Mouse (Mus musculus) midbrain, embryonic 13.5 days (tissue): Measurements from ENCODE around the gene Olfr376. TPM values are rescaled to one million over a fixed set of nuclear protein-coding genes. Genes with fewer than 3 reads are reported as not detected.

Experiments used
- ATAC-seq: fragments of 200-750 bp; cut with Nextera tagmentation; 2 replicates; pipeline ENCODE4 v1.8.0; 2017; ENCODE audit warnings: mild to moderate bottlenecking, moderate TSS enrichment, moderate library complexity
- H3K27ac ChIP-seq: fragments of 300-500 bp; sonication (generic); 2 replicates; pipeline ENCODE4 v1.5.1; 2015; ENCODE audit warnings: inconsistent platforms, mild to moderate bottlenecking, moderate library complexity
- H3K27me3 ChIP-seq: fragments of 300-500 bp; sonication (generic); 2 replicates; pipeline ENCODE4 v1.6.1; 2015; ENCODE audit warnings: mild to moderate bottlenecking, inconsistent platforms
- H3K36me3 ChIP-seq: fragments of 300-500 bp; sonication (generic); 2 replicates; pipeline ENCODE4 v1.6.1; 2015; ENCODE audit warnings: mild to moderate bottlenecking, inconsistent platforms
- H3K4me1 ChIP-seq: fragments of 300-500 bp; sonication (generic); replicated peaks from 2 replicates; pipeline ENCODE4 v1.6.1; 2015; ENCODE audit warnings: inconsistent platforms
- H3K4me2 ChIP-seq: fragments of 300-500 bp; sonication (generic); replicated peaks from 2 replicates; pipeline ENCODE4 v1.6.1; 2015; ENCODE audit warnings: moderate library complexity, mild to moderate bottlenecking, inconsistent platforms
- H3K4me3 ChIP-seq: fragments of 300-500 bp; sonication (generic); replicated peaks from 2 replicates; pipeline ENCODE4 v1.5.1; 2015; ENCODE audit warnings: mild to moderate bottlenecking, inconsistent platforms
- H3K9ac ChIP-seq: fragments of 300-500 bp; sonication (generic); replicated peaks from 2 replicates; pipeline ENCODE4 v1.6.1; 2015; ENCODE audit warnings: mild to moderate bottlenecking, inconsistent platforms
- H3K9me3 ChIP-seq: fragments of 300-500 bp; sonication (generic); 2 replicates; pipeline ENCODE4 v1.6.1; 2016; ENCODE audit warnings: mild to moderate bottlenecking, inconsistent platforms
- WGBS: fragments of 180-500 bp; shearing (Covaris S2); methylation state at CpG from one replicate; pipeline ENCODE4 v1.1.7; 2015; 5-methylcytosine and 5-hydroxymethylcytosine counted together
- polyA plus RNA-seq: library from polyadenylated mRNA; unstranded; fragments of >200 nt; fragmentation: Nextera tagmentation; extraction: Ambion mirVana; gene quantifications from 2 replicates; pipeline ENCODE4 v1.2.1, GENCODE M21; 2015

Olfr376 gene
- polyA plus RNA-seq: not detected in 2 replicates

DNA sequence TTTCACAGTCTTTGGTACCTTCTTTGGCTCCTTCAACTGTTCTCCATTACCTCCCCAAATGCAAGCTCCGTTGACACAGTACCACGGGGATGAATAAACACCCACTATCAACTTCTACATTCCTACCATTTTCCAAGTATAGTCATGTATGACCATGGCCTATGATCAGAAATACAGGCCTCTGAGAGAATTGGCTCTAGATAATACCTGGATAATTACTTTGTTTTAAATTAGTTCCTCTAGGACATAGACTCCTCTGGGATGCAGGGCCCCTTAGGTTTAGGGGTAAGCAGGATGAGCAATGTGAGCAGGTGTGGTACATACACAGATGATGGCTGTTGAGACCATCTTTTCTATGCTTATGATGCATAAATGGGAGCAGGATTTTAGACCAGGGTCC lies at the start of gene Olfr376:
Gene Olfr376, plus strand, starts transcription at position 301 of the 400 bp plus-strand sequence.
- Histone ChIP-seq H3K27ac (no peak within 1 kb of the TSS), H3K27me3 (no peaks in the 10 kb centered on the region), H3K9me3 (no peaks in the 10 kb centered on the region; the same call in 1 of the 2 replicates), H3K4me1 (no peaks in the 10 kb centered on the region), H3K4me2 (no peak within 1 kb of the TSS), H3K36me3 (no peaks in the 10 kb centered on the region), H3K4me3 (no peak within 1 kb of the TSS), H3K9ac (no peak within 1 kb of the TSS)
- 94% methylated on average over 2 of the region's 2 CpGs for WGBS
- ATAC-seq: no peak

DNA sequence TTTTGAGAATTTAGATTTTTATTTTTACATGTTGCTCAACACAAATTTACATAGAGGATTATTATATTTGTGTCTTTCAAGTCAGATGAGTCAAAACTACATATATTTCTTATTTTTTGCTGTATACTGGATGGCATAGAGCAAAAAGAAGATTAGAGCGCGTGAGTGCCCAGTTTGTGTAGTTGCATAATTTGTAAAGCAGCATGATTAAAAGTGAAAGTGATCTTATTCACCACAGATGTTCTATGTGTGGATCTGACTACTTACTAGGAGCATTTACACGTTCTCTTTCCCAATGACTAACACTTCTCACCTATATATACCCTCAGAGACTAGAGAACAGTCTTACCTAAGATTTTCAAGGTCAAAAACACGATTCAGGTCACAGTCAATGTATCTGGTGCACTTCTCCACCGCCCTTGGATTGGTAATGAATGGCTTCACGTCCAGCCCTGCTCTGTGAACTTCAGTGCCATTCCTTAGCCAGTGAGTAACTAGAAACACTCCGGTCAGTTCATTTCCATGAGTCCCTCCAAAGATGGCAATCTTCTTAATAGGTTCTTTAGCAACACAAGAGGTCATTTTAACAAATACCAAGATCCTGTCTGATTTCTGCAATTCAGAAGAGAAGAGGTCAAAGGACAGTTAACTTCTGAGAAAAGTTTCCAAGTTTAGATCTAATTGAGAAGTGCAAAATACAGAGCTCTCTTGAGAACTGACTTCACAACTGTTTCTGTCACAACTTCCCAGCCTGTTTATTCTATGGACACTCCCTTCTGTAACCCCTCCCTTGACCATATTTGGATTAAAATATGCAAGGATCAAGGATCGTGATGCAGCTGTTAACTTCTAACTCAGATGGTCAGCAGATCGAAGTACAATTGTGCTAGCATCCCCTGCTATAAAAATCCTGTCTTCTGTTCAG lies 46.9 kb upstream of the Olfr376 start:
- no peak overlapping the region for H3K4me3 ChIP-seq
- no peaks in the 10 kb centered on the region for H3K4me1 ChIP-seq
- no peaks in the 10 kb centered on the region for H3K9me3 ChIP-seq
- H3K27me3 ChIP-seq: no peaks in the 10 kb centered on the region
- H3K36me3 ChIP-seq: no peaks in the 10 kb centered on the region
- no peak overlapping the region for H3K27ac ChIP-seq
- ATAC-seq: no peak
- H3K4me2 ChIP-seq: no peak overlapping the region
- H3K9ac ChIP-seq: no peak overlapping the region
- WGBS: 76% methylated on average over 9 of the region's 9 CpGs

DNA sequence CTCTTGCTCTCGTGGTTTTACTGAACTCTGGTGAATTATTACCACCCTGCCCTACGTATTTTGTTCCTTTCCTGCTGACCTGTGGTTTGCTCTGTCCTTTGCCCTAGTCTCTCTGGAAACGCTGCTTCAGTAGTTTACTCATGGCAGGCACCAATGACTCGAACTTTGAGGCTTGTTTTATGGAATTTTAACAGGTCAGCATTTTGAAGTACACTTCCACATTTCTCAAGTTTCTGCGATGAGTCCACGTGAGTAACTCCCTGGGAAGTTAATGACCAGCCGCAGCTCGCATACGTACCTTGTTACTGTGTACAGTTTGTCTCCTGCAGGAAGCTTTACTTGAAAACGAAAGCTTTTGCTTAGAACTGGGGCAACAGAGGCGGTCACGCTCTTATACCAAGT lies 44.6 kb upstream of the Olfr376 start:
- H3K4me2 ChIP-seq: no peak overlapping the region
- no peaks in the 10 kb centered on the region for H3K27me3 ChIP-seq
- 73% methylated on average over 12 of the region's 12 CpGs for WGBS
- no peaks in the 10 kb centered on the region for H3K9me3 ChIP-seq
- no peak overlapping the region for H3K4me3 ChIP-seq
- H3K4me1 ChIP-seq: no peaks in the 10 kb centered on the region
- ATAC-seq: no peak
- H3K27ac ChIP-seq: no peak overlapping the region
- H3K36me3 ChIP-seq: no peaks in the 10 kb centered on the region
- no peak overlapping the region for H3K9ac ChIP-seq

DNA sequence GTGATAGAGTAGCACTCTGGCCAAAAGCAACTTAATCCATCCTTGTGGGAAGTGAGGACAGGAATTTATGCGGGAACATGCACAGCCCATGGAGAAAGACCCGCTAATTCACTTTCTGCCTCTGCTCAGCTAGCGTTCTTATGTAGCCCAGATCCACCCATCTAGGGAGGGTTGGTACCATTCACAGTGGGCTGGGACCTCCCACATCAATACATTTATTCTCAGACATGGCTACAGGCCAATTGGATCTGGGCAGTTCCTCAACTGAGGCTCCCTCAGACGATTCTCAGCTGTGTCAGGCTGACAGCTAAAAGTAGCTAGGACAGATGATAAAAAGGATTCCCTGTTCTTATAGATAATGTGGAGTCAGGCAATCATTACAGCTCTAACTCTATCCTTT lies 43.7 kb upstream of the Olfr376 start:
- 80% methylated on average over 4 of the region's 4 CpGs for WGBS
- Histone ChIP-seq H3K27me3 (no peaks in the 10 kb centered on the region), H3K4me2 (no peak overlapping the region), H3K27ac (no peak overlapping the region), H3K4me1 (no peaks in the 10 kb centered on the region), H3K4me3 (no peak overlapping the region), H3K9ac (no peak overlapping the region), H3K36me3 (no peaks in the 10 kb centered on the region), H3K9me3 (no peaks in the 10 kb centered on the region)
- ATAC-seq: no peak

DNA sequence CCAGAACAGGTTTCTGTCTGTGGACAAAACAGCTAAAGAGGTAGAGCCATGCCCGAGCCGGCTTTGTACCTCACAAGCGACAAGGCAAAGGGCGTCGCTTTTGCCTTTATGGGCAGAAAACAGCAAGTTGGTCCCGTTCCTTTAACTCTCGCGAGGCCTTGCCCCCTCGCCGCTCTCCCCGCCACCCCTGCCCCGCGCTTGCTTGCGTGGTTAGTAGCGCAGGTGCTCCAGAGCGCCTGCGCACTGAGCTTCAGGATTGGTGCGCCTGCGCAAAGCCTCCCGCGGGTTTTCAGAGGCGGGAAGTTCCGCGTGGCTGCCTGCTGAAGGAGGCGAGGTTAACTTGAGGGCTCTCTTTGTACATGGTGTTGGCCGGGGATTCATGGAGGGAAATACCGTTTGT lies 41.6 kb upstream of the Olfr376 start, which contains the start of the genes Aspa, Gm49340 and Spata22:
Gene Aspa, minus strand, starts transcription at position 155 of the 400 bp plus-strand sequence.
Gene Gm49340, plus strand, starts transcription at position 300 of the 400 bp plus-strand sequence.
Gene Spata22, plus strand, starts transcription at position 300 of the 400 bp plus-strand sequence.
- H3K36me3 ChIP-seq: no peaks in the 10 kb centered on the region
- no peak within 1 kb of the TSS for H3K27ac ChIP-seq
- H3K4me3 ChIP-seq: no peak within 1 kb of the TSS
- no peak within 1 kb of the TSS for H3K4me2 ChIP-seq
- H3K9ac ChIP-seq: no peak within 1 kb of the TSS
- WGBS: 81% methylated on average over 27 of the region's 27 CpGs
- no peaks in the 10 kb centered on the region for H3K4me1 ChIP-seq
- no peaks in the 10 kb centered on the region for H3K9me3 ChIP-seq
- H3K27me3 ChIP-seq: no peaks in the 10 kb centered on the region
- ATAC-seq: no peak

DNA sequence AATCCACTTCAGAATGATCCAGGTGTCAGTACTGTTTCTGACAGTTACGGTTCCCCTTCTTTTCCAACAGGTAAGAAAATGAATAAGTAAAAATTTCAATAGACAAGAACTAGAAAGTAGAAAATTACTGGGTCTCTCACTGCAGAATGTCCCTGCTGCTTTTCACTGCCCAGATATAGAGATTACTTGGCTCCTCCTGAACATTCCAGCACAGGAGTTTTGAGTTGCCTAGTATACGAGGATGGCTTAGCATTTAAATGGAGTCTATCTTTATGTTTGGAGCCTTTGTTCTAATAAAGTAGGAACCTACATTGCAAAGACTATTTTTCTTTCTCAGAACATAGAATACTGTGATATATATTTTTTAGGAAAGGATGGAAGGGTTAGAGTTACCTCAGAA lies 37.7 kb upstream of the Olfr376 start:
- no peak overlapping the region for H3K27ac ChIP-seq
- ATAC-seq: no peak
- H3K4me1 ChIP-seq: no peaks in the 10 kb centered on the region
- no peak overlapping the region for H3K9ac ChIP-seq
- no peak overlapping the region for H3K4me2 ChIP-seq
- H3K4me3 ChIP-seq: no peak overlapping the region
- H3K9me3 ChIP-seq: no peaks in the 10 kb centered on the region
- H3K36me3 ChIP-seq: no peaks in the 10 kb centered on the region
- 59% methylated on average over 2 of the region's 2 CpGs for WGBS
- no peaks in the 10 kb centered on the region for H3K27me3 ChIP-seq

DNA sequence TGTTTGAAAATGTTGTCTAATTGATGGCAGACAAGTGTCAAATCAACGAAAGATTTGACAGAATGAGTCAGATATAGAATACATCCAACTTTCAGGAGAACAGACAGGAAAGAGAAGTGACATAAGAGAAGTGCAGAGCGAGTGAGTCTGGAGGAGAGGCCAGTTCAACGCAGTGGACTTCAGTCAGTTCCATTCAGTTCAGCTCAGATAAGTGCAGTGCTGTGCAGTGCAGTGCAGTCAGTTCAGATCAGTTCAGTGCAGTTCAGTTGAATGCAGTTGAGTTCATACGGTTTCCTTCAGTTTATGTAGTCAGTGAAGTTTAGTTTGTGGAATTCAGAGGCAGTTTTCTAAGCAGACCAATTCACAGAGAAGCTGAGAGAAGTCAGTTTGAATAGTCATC lies 34.1 kb upstream of the Olfr376 start:
- Histone ChIP-seq H3K27ac (no peak overlapping the region), H3K9me3 (no peaks in the 10 kb centered on the region), H3K4me1 (no peaks in the 10 kb centered on the region), H3K27me3 (no peaks in the 10 kb centered on the region), H3K36me3 (no peaks in the 10 kb centered on the region), H3K4me2 (no peak overlapping the region), H3K9ac (no peak overlapping the region), H3K4me3 (no peak overlapping the region)
- 85% methylated on average over 4 of the region's 4 CpGs for WGBS
- ATAC-seq: no peak

DNA sequence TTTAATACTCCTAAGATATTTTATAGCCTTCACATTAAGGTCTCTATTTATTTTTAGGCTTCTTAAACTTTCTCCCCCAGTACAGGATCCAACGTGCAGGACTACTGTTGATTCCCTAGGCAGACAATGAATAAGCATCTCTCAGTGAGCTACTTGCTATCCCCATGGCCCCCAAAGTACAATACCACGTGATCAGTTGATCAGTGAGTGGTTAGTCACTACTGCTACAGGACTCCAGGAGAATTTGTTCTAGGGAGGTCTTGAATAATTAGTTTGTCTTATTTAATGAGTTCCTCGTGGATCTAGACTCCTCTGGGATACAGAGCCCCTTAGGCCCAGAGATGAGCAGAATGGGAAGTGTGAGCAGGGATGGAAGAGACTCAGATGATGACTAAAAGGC lies 20.6 kb upstream of the Olfr376 start, which contains the start of gene Olfr20:
Gene Olfr20, plus strand, starts transcription at position 301 of the 400 bp plus-strand sequence.
- Histone ChIP-seq H3K4me3 (no peak within 1 kb of the TSS), H3K27ac (no peak within 1 kb of the TSS), H3K9me3 (no peaks in the 10 kb centered on the region), H3K27me3 (no peaks in the 10 kb centered on the region), H3K4me1 (no peaks in the 10 kb centered on the region), H3K9ac (no peak within 1 kb of the TSS), H3K4me2 (no peak within 1 kb of the TSS), H3K36me3 (no peaks in the 10 kb centered on the region)
- no peak for ATAC-seq
- 57% methylated on average over 3 of the region's 3 CpGs for WGBS

DNA sequence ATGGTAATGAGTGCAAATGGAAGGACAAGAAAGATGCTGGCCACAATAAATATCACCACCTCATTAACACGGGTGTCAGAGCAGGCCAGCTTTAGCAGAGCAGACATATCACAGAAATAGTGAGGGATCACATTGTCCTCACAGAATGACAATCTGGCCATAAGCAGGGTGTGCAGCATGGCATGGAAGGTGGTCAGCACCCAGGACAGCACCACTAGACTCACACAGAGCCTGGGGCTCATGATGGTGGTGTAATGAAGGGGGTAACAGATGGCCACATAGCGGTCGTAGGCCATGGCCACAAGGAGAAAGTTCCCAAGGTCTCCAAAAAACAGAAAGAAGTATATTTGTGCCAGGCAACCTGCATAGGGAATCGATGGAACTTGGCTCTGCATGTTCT lies 24.3 kb downstream of the Olfr376 start:
- H3K9ac ChIP-seq: no peak overlapping the region
- 0 out of 2 replicates have a peak, but pooled peaks cover 3% of the 10 kb centered on the region for H3K9me3 ChIP-seq
- H3K4me2 ChIP-seq: no peak overlapping the region
- no peaks in the 10 kb centered on the region for H3K4me1 ChIP-seq
- ATAC-seq: no peak
- H3K4me3 ChIP-seq: no peak overlapping the region
- H3K36me3 ChIP-seq: no peaks in the 10 kb centered on the region
- 79% methylated on average over 4 of the region's 4 CpGs for WGBS
- H3K27me3 ChIP-seq: no peaks in the 10 kb centered on the region
- H3K27ac ChIP-seq: no peak overlapping the region

DNA sequence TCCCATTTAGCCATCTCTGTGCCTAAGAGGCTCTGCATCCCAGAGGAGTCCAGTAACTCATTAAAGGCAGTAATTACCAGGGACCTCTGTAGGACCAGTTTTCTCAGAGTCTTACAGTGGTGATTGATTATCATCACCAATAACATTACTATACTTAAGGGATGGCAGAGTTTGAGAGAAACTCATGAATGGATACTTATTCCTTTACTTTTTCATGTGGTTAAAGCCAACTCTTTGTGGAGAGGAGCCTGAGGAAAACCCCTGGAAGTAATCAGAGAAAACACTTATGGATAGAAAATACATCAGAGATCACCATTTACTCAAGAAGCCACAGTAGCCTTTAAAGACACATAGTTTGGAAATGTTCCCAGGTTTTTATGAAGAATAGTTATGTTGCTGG lies 28.5 kb downstream of the Olfr376 start, which contains the start of gene Olfr1:
Gene Olfr1, minus strand, starts transcription at position 101 of the 400 bp plus-strand sequence.
- no peak for ATAC-seq
- H3K4me2 ChIP-seq: no peak within 1 kb of the TSS
- no peak within 1 kb of the TSS for H3K9ac ChIP-seq
- no peaks in the 10 kb centered on the region for H3K27me3 ChIP-seq
- H3K4me3 ChIP-seq: no peak within 1 kb of the TSS
- no peaks in the 10 kb centered on the region for H3K4me1 ChIP-seq
- H3K9me3 ChIP-seq: 0 out of 2 replicates have a peak, but pooled peaks cover 6% of the 10 kb centered on the region
- H3K36me3 ChIP-seq: no peaks in the 10 kb centered on the region
- no peak within 1 kb of the TSS for H3K27ac ChIP-seq
